Mouse (Mus musculus) cerebellum, adult 8-10 months (tissue): ENCODE measurements around the gene Mnat1.

Experiments used
- DNase-seq: peaks from one replicate; pipeline ENCODE4 v3.0.0; 2022

Gene Mnat1

DNA sequence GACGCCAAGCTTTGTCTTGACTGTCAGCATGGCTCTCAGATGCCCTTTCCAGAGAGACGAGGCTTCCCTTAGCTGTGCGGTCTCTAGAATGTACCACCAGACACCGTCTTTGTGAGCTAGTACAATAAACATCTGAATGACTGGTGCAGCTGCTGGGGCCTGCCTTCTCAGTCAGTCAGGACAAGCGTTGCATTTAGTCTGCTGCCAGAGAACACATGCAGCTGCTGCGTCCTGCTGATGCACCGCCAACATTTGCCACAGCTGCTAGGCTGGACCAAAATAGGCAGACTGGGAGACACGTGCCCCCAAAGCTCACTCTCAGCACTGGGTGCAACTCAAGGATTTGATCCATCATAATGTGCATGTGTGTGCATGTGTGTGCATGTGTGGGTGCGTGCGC lies 118.4 kb downstream of the Mnat1 start:
- no peak for DNase-seq

DNA sequence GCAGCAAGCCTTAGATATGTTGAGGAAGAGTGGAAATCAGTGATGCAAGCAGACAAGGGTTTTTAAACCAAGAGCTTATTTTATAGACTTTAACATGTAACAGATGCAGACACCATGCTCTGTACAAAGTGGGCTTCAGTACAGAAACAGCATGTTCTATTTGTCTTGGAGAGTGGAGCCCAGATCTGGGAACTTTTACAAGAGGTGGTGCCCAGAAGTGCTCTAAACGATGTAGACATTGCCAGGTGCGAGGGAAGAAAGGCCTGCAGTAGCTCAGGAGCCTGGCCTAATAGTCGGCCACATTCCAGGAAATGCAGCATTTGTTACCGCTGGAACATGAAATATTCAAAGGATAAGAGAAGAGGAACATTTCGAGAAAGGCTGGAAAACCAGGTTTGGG lies 122.2 kb downstream of the Mnat1 start:
- no peak for DNase-seq

DNA sequence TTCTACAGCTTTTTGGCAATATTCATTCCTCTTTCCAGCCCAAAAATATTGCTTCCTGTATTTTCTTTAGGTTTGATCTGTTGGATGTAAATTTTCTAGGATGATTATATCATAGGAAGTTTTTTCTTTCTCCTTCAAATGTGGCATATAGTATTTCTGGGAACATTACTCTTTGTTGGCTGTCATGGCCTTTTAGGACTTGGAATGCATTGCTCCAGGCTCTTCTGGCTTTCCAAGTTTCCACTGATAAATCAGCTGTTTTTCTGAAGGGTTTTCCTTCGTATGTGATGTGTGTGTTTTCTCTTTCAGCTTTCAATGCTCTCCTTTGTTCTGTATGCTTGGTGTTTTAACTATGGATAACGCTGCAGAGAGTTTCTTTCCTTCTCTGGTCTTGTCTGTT lies 131.5 kb downstream of the Mnat1 start:
- DNase-seq: no peak

DNA sequence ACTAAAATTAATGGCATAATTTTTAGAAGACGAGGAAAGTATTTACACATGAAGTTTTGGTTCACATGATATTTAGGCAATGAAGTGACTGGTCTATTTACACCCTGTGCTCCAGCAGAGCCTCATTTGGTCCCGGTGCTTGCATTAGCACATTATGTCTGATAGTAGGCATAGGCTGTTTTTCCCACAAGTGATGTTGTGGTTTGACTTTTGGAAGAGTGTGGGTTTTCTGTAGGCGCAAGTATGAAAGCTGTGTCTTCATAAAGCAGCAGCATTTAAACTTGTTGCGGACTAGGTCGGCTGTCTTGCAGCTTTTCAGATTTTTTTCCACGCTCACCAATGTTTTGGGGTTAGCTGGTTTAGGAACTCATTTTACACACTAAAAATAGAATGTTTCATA lies 135.8 kb downstream of the Mnat1 start:
- no peak for DNase-seq

DNA sequence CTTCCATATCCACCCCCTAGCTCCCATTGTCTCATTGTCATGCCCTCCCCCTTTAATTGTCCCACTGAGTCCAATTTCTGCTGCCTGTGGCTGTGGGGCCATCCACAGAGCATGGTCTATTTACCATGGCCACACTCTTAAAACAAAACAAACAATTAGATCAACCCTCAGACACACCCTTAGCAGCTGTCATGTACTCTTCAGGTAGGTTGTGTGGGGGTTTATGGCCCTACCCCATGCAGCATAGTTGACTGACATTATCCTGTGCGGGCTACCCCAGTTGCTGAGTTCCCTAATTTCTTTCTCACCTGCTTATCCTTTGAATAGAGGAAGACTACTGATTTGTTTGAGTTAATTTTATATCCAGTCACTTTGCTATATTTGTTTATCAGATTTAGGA lies 136.8 kb downstream of the Mnat1 start:
- no peak for DNase-seq

DNA sequence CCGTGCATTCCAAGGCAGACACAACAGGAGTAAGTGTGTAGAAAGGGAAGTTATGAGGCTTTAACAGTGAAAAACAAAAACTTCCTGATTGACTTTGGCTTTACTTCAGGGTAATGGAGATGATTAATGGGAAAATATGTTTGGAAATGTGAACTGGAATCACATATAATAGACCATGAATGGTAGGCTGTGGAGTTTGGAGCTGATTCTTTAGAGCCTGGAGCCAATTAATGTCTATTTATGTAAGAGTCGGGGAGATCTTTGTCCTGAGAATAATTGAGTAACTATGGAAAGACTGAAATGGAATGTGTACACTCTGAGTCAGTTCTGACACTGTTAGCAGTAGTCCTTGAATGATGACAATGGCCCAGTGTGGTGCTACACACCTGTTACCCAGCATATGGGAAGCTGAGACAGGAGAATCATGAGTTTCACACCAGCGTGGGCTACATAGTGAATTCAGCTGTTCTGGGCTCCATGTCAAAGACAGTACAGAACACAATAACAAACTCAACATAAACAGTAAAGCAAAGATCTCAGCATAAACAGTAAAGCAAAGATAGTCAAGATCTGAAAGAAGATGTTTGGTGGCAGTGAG lies 142.0 kb downstream of the Mnat1 start:
- DNase-seq: no peak

DNA sequence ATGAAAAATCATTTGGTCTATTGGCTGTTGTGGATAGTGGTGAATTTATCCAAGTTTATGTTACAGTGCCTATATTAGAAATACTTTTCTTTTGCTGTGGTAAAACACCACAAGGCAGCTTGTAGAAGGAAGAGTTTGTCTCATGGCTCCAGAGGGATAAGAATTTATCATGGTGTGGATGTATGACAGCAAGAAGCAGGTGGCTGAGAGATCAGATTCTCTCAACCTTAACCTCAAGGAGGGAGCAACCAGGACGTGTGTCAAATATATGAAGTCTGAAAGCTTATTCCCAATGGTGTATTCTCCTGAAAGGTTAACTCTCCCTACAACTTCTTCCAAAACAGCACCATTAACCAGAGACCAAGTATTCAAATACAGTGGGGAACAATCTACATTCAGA lies 143.1 kb downstream of the Mnat1 start:
- DNase-seq: no peak

DNA sequence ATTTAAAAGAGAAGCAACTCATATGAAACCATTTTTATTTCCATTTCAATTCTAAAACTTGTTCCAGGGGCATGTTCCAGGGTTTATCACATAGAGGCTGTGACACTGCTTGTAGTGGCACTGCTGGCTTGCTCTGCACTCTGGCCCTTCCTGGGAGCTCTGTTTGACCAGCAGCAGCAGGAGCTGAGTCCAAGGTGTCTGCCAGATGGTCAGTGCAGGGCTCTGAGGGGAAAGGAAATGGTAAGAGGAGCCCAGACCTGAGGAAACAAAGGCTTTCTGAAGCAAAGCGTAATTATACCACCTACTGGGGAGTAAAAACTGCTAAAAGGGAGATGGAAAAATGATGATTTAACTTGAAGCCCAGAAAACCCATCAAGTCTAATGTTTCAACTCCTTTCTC lies 145.0 kb downstream of the Mnat1 start:
- DNase-seq: peak; percentile 9

DNA sequence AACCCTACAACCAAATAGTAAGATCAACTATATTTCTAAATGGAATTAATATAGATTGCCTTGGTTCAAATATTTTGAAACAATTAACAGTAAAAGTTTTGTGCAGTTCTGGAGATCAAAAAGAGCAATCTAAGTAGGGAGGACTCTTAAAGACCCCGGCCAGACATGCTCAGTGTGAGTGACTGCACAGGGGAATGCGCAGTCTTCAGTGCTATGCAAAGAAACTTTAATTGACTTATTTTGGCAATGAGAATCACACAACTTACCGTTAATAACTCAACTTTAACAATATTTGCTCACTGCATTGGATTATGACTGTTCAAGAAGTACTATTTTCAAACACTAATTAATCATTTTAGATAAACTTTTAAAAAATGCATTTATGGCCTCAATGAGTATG lies 146.0 kb downstream of the Mnat1 start:
- DNase-seq: no peak

DNA sequence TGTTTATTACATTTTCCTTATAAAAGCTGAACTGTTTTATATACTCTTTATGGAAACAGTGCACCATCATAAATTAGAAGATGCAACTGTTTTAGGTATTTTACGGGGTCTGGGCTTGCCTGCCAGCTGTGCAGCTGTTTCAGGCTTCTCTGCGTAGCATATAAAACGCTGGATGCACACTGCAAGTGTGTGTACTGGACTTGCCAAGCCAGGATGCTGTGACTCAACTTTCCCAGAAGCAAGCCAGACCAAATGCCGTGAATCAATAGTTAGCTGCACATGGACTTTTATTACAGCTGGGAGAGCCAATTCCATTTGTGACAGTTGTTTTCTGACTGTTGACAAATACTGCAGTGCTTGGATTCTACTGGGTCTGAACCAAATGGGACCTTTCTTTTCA lies 146.4 kb downstream of the Mnat1 start:
- DNase-seq: no peak

DNA sequence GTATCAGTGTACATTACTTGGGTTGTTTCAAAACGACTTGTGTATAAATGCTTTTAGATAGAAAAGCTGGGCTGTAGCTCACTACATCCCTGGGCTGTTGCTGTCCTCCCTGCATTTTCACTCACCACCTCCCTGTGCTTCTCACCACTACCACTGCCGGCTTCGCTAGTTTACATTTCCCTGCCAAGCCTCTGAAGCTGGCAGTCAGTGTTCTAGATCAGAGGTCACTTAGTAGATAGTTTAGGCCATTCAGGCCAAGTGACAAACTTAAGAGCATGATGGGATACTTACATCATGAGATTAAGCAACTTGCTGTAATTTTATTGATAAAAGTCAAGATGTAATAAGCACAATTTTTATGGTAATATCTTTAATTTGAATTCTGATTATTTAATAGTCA lies 151.4 kb downstream of the Mnat1 start:
- DNase-seq: no peak

DNA sequence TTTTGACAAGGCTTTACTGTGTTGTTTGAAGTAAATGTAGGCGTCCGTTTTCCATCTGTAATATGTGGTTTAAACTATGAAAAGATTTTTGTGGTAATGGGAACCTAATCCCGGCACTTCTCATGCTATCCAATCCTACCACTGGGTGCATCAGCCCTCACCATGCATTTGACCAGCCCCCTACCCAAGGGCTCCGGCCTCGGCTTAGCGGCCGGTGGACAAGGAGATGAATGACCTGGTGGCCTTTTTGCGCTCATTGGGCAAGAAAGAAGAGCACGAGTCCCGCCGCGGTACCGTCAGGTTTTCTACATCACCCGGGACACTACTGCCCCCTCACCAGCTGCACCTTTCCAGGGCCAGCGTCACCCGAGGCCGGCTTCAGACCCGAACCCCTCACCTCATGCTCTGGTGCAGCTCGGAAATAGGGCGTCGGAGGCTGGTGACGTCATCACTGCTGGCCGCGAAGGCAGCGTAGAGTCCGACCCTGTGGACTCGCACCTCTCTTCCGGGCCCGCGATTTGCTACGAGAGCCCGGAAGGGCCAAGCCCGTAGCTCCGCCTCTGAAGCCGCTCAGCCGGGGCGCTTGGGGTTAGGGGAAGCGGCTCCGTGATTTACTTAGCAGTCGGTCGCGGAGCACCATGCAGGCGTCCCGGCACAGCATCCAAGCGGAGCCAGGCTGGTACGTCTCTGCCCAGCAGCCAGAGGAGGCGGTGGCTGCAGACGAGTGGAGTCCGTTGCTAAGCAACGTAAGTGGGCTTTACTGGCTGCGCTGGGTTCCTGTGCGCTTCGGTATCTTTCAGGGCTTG lies 163.0 kb downstream of the Mnat1 start, which contains the start of the genes Trmt5 and Slc38a6:
Gene Trmt5, minus strand, starts transcription at position 424 of the 806 bp plus-strand sequence.
Gene Slc38a6, plus strand, starts transcription at position 493 of the 806 bp plus-strand sequence.
- peak; percentile 87 for DNase-seq

DNA sequence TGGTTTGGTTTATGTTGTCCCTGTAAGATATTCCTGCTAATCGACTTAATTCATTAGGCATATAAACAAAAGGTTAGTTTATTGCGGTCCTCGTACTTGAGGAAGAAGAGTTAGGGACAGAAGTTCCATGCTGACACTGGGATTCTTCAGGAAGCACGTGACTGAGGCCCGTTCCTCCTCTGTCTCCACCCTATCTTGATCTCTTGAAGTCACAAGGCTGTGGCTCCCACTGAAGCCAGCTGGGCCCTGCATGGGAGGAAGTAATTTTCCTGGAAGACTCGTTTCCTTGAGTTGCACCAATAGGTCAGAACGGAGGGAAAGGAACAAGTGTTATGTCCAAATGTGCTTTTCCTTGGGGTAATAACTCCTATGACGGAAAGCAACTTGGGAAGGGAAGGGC lies 164.1 kb downstream of the Mnat1 start:
- DNase-seq: no peak

DNA sequence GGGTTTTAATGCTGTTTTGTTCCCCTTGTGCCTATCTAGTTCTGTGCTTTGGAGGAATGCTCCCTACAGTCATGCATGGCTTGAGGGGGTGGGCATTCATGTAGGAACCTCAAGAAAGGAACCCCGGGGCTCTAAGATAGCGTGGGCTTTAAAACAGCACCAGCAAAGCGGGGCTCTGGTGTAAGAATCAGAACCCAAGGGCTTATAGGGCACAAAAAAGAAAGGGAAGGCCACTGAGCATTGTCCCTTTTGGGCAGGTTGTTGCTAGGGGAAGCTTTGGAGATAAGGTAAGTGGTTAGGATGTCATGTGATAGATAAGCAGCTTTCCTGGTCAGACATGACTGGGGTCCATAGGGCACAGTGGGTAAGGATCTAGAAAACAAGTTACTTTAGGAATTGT lies 165.1 kb downstream of the Mnat1 start:
- DNase-seq: no peak

DNA sequence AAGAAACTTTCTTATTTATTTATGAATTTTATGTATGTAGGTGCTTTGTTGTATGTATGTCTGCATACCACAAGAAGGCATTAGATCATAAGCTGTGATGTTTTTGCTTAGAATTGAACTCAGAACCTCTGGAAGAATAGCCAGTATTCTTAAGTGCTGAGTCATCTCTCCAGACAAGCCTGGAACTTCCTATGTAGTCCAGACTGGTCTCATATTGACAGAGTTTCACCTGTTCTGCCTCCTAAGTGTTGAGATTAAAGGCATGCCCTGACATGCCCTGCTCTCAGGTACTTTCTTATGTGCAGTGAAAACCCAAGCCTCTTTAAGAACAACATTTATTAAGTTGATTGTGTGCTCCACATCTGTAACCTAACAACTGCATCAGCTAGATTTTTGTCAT lies 171.4 kb downstream of the Mnat1 start:
- DNase-seq: no peak

DNA sequence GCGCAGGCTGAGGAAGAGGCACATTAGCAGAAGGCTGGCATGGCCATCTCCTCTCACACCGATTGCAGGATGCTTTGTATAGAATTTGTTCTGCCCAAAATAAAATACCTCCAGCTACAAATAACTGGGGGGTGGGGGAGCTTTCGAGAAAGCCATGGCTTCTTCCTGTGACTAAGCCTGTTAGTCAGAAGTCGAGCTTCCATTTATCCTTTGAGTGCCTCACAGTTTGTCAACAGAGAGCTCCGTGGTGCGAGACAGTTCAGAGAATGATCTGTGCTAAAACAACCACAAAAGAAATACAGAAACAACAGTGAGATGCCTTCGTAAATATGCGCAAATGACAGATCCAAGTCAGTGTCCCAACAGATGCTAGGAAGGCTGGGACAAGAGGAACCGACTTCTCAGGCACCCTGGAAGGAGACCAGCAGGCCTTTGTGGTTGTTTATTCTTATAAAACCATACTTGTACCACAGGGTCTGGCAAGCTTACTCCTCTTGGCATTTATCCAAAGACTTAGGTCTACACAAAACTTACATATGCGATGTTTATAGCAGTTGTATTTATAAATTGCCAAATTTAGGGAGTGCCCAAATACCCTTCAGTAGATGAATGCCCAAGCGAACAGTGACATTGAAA lies 172.1 kb downstream of the Mnat1 start:
- DNase-seq: no peak

DNA sequence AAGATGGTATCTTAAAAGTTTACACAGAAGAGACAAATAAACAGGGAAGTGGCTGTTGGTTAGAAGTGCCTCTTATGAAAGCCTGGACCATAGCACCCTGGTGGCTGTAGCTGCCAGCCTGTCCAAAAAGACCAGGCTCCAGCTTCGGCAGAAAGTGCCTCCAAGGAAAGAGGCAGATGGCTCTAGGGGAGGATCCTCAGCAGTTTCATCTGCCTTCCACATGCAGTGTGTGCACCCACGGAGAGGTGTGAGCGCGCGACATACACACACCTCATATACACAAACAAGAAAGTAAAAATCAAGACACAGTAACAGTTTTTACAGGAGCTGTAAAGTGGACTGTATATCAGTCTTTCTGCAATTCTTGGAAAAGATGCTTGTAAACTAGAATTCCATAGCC lies 175.1 kb downstream of the Mnat1 start:
- DNase-seq: no peak

DNA sequence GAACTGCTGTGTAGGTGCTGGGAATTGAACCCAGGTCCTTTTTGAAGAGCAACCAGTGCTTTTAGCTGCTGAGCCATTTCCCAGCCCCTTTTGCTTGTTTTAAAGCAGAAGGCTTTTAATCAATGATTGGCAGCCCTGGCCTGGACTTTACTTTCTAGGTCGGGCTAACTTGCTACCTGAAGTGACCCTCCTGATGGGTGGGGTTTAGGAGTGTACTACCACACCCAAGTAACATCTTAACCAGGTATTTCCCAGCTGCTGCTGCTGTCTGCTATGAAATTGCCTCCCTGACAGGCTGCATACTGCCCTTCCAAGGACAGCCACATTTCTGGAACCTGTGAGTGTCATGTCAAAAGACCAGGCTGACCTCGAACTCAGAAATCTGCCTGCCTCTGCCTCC lies 177.0 kb downstream of the Mnat1 start:
- DNase-seq: no peak

DNA sequence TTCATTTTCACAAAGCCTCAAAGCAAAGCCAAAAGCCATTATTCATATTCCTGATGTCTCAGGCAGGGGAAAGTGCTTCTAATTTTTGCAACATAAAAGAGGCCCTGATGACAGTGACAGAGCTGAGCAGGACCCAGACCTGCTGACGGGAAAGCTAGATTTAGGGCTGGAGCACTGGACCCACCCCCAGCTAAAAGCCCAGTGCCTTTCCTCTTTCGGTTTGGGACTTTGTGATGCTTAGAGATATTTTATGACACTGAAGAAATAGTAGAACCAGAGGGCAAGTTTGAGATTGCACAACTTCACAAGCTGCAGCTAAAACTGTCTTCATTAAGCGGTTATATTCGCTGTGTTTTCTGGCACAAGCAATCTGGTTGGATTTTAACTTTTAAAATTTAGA lies 181.1 kb downstream of the Mnat1 start:
- no peak for DNase-seq

DNA sequence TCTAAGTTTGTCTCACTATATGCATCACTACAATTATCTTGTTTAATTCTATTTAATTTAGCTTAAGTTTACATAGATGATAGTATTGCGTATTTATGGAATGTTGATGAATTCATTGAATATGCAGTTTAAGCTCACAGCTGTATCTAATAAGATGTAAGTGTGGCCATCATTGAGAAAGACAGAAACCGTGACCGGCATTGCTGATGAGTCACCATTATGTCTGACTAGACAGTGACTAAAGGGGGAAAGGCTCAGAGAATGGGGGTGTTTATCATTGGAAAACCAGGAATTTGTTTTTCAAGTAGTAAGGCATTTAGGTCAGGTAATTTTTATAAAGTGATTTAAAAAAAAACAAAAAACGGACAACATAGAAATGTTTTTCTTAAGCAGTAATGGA lies 184.2 kb downstream of the Mnat1 start:
- DNase-seq: no peak

DNA sequence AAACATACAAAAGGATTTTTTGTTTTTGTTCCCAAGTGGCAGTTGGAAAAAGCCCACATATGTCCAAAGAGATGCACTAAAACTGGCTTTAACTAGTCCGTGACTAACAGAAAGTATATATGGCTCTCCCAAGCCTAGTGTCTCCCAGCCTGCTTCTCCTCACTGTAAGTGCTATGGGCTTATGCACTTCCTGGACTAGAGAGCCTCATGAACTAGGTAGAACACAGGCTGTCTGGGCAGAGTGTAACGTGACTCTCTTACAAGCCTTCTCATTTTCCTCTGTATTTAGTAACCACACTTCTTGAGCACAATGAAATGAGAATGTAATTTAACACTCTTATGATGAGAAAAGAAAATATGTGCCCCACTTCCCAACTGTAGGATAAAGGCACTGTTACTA lies 185.2 kb downstream of the Mnat1 start:
- no peak for DNase-seq

DNA sequence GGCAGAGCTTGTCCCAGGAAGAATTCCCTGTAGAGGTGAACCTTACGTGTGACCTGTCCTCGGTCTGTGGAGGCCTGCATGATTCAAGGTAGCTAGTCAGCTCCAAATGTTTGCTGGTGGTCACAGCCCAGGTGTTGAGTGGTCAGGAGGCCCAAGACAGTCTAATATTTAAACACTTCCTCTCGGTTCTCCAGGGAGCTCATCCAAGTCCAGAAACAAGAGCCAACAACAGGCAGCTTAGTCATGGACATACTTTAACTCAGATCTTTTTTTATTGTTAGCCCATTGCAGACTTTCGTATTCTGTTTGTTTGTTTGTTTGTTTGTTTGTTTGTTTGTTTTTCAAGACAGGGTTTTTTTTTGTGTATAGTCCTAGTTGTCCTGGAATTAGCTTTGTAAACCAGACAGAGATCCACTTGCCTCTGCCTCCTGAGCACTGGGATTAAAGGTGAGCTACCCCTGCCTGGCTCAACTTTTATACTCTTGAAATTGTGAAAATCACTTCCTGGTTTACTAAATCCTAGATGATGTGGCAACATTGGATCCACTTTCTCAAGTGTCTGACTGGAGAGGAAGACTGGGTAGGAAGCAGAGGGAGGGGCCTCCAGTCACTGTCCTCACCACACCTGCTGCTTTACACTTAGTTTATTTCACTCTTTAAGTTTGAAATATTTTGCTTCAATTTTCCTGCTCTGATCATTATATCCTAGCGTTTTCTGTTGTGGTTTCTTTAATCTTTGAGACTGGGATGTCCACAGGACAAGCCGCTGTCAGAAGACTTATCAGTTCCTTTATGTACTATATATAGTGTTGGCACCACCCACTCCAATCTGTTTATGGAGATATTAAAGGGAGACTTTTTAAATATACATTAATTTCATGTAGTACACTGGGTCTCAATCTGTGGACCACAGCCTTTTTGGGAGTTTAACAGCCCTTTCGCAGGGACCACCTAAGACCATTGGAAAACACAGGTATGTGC lies 194.5 kb downstream of the Mnat1 start:
- no peak for DNase-seq
